Mouse (Mus musculus) E14TG2a.4 (cell line): ENCODE results near the gene Pde4d.

Source experiments
- CTCF ChIP-seq: conservative IDR thresholded peaks from 2 replicates; pipeline ENCODE4 v1.5.1; 2014; ENCODE audit warnings: low read length
- NANOG ChIP-seq: IDR thresholded peaks from 2 replicates; pipeline ENCODE4 v1.6.1; 2014; ENCODE audit warnings: borderline replicate concordance, low read length, mixed read lengths
- POU5F1 ChIP-seq: IDR thresholded peaks from 2 replicates; pipeline ENCODE4 v1.6.1; 2014; ENCODE audit warnings: low read length, borderline replicate concordance

DNA sequence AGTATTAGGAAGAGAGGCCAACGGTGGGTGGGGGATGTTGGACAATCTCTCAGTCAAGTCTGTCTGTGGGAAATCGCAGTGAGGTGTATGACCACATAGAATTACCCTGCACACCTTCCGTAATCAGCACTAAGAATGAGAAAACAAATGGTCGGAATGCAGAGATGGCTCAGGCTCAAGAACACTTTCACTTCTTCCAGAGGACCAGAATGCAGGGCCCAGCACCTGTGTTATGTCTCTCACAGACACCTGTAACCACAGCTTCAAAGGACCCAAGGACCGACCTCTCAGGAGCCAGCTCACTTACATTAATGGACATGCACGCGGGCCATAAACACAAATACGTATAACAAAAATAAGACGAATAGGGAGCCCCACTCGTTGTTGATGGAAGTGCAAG lies 1467.8 kb downstream of the Pde4d start:
- TF ChIP-seq CTCF: no peak
- no peak for TF ChIP-seq POU5F1
- no peak for TF ChIP-seq NANOG
